Mouse (Mus musculus) CD4-positive, CD25-positive, alpha-beta regulatory T cell, adult 2 months (primary cell): Measurements from ENCODE around the gene Akt1.

Experiments
- DNase-seq: peaks from one replicate; pipeline ENCODE4 v3.0.0-alpha.2; 2012; ENCODE audit warnings: low read depth, low spot score

The Akt1 gene

DNA sequence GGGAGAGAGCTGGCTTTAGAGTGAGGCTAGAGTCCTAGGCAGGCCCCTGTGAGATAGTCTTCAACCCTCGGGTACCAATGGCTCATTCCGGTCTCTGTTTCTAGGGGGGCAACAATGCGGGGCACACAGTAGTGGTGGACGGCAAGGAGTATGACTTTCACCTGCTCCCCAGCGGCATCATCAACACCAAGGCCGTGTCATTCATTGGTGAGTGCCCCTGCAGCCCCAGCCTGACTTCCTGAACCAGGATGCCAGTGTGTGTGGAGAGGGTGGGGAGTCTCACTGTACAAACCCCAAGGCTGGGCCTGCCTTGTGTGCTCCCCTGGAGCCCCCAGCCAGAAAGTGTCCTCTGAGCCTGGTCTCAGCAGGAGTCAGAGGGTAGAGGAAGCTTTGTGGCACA lies 46.5 kb downstream of the Akt1 start:
- DNase-seq: no peak

DNA sequence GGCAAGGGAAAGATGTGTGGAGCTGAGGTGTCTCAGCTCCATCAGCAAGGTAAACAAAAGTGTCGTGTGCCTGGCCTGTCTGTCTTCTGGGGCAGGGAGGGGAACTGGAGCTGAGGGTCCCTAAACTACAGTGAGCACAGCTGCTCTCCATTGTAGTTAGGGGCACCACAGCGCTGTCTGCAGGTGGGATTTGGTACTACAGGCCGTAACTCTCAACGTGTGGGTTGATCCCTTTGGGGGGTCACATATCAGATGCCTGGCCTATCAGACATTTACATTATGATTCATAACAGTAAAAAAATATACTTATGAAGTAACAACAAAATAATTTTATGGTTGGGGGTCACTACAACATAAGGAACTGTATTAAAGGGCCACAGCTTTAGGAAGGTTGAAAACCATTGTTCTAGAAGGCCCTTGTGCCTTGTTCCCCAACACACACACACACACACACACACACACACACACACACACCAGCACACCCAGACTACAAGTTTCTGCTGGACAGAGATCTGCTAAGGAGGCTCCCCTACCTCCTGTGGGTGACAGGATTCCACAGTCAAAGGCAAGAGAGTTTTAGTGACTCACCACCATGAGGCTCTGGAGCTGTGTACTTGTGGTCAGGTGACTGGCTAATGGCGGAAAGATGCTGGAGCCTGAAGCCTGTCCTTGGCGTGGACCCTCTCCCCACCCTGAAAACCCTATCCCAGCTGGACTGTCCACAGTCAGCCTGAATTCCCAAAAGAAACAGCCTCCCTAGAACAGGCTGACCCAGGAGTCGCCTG lies 47.4 kb downstream of the Akt1 start:
- DNase-seq: peak; percentile 52

DNA sequence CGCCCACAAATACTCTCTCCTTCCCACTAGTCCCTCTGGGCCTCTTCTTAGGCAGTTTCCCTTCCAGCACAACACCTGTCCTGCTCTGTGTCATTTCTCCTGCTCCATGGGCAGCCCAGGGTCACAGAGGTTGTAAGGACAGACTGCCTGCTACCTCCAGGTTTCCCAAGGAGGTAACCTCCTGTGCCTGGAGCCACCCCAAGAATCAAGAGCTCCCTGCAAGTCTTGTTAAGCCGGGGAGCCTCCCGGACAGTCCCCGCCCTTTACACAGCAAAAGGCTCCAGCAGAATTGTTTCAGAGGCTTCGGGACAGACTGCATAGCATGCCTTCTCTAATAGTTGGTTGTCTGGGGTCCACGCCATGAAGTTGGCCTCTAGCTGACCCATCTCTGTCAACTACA lies 48.2 kb downstream of the Akt1 start:
- DNase-seq: no peak

- no peak for DNase-seq
Observed at GRCm38 (mm10) chr12:112625700-112626099, 49.0 kb downstream of the Akt1 start.

DNA sequence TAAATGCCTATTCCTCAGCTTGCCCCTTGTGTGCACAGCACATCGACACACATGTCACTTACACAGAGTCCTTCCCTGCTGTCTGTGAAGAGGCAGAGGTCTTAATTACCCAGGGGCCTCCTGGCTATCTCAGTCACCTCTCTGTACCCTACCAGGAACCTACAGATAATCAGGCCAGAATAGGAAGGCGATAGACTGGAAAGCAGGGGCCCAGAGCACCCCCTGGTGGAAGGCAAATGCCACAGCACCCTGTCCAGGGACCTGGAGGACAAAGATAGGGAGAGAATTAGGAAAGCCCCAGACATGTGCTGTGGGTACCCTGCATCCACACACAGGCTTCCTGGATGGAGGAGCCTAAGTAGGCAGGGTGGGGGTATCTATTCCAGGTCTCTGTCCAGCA lies 50.9 kb downstream of the Akt1 start:
- peak; percentile 77 for DNase-seq

DNA sequence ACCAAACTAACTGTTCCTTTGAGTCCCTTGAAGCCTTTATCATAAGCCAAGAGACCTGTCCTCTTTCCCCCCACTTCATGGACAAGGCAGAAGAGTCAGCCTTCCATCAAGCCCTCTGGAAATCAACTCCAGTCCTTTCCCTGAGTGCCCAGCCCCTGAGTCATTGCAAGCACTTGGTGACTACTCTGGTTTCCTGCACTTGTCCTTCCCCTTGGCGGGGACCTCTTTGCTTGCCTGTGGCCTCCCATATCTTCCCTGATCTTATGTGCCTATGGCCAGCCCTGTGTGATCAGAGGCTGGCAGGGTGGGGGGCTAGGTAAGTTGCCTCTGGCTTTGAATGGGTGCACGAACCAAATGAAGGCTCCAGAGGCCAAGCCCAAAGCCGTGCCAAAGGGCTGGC lies 52.8 kb downstream of the Akt1 start:
- DNase-seq: no peak

GRCm38 (mm10) chr12:112620354-112621061 lies 54.2 kb downstream of the Akt1 start:
- peak; percentile 34 for DNase-seq

DNA sequence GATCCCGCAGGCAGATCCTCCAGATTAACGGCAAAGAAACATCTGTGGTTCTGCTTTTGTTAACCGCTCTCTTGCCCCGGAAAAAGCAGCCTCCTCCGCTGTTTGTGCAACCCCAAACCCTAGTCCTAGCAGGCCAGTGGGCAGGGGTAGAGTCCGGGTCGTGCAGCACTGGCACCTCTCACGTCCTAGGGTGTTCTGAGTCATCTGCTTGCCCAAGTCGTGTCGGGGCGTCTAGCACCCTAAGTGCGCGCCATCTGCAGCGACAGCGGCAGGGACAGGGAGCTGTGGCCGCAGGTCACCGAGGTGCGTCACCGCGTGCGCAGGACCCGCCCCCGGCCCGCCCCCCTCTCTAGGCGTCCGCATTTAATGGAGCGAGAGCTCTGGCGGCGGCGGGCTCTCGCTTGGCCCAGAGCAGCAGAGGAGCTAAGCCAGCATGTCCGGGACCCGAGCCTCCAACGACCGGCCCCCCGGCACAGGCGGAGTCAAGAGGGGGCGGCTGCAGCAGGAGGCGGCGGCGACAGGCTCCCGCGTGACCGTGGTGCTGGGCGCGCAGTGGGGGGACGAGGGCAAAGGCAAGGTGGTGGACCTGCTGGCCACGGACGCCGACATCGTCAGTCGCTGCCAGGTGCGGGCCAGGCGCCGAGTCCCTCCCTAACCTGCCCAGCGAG lies 54.9 kb downstream of the Akt1 start, which contains the start of gene Adssl1:
Gene Adssl1 (plus strand): TSS at position 360 of the 668 bp plus-strand sequence.
- DNase-seq: peak; percentile 79

GRCm38 (mm10) chr12:112618981-112619685 lies 55.6 kb downstream of the Akt1 start:
- peak; percentile 57 for DNase-seq

GRCm38 (mm10) chr12:112617898-112618380 lies 56.7 kb downstream of the Akt1 start:
- DNase-seq: peak; percentile 88

GRCm38 (mm10) chr12:112617184-112617583 lies 57.5 kb downstream of the Akt1 start:
- peak; percentile 61 for DNase-seq

GRCm38 (mm10) chr12:112616668-112617067 lies 58.0 kb downstream of the Akt1 start:
- no peak for DNase-seq

DNA sequence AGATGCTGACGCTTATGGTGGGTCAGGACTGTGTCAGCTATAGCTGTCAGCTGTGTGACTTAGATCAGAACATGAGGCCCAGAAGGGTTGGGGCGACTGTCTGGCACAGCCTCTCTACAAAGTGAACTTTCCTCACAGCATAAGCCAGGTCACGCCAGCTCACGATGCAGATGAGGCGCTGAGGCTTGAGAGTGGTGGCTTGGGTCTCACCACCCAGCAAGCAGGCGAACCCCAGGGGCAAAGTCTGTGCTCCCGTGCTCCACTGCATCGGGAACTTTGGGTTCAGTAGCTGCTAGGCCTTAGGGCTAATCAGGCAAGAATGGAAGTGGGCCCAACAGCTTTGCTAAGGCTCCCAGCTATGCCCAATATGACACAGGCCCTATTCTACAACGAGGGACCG lies 65.7 kb downstream of the Akt1 start:
- no peak for DNase-seq

DNA sequence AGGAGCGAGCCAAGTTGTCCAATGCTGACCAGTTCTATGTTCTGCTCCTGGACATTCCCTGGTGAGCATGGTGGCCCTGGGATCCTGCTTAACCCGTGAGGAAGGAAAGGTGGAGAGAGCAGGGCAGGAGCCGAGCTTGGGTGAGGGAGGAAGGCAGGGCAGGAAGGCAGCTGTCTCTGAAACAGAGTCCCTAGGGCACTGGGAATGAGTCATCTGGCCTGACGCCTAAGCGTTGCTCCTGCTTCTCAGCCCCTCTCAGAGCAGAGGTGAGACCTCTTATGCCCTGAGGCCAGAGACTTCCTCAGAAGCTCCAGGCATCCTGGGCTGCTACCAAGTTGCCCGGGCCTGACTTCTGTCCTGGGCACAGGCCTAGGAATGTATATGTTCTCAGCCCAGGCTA lies 67.7 kb downstream of the Akt1 start:
- DNase-seq: no peak

DNA sequence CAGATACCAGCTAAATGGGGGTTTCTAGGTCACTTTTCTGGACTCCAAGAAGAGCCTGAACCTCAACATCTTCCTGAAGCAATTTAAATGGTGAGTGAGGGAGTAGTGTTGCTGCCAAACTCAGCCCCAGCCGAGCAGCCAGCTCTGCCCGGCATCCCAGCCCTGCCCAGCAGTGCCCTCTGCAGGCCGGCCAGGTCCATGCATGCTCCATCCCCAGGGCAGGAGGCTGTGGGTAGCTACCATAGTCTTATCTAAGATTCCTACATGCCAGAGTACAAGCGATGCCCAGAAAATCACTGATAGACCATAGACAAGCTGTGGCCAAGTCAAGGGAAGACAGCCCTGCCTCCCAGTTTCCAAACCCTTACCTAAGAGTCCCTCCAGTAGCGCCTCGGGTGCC lies 68.9 kb downstream of the Akt1 start:
- DNase-seq: peak; percentile 84

DNA sequence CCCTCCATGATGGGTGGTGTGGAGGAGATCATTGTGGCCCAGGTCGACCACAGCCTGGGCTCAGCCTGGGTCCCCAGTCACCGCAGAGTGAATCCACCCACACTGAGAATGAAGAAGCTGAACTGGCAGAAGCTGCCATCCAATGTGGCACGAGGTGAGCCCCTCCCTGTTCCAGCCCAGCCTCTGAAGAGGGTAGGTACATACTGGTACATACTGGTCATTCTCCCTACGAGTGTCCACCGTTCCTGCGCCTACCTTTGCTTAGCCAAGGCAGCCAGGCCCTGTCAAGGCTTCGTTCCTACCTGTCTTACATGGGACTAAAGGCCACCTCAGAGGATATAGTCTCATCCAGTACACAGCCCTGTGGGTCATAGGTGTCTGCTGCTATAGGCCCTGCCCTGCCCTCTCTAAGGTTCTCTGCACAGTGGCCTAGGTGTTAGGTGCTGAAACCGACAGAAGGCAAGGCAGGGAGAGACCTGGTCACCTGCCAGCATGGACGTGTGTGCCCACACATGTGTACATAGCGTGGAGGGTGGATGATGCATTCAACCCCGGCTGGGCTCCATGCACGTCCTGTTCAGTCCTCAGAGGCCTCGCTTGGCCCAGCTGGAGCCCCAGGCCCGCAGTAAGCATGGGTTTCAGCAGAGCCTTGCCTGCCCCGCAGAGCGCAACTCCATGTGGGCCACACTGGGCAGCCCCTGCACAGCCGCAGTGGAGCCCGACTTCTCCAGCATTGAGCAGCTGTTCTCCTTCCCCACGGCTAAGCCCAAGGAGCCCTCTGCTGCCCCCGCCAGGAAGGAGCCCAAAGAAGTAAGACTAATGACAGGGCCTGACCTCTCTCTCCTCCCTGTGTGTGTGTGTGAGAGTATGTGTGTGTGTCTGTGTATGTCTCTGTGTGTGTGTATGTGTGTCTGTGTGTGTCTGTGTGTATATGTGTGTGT lies 69.7 kb downstream of the Akt1 start:
- peak; percentile 36 for DNase-seq

DNA sequence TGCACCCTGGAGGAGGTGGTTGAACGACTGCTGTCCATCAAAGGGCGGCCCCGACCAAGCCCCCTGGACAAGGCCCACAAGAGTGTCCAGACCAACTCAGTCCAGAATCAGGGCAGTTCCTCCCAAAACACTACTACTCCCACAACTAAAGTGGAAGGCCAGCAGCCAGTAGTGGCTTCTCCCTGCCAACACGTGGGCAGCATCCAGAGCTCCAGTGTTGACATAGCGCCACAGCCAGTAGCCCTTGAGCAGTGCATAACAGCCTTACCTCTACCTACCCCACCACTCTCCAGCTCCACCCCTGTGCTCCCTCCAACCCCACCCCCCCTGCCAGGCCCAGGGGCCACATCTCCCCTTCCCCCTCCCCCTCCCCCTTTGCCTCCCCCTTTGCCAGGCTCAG lies 70.7 kb downstream of the Akt1 start:
- no peak for DNase-seq
